Mouse (Mus musculus): ENCODE results near the gene Olfr775. TPM values are rescaled to one million over a fixed set of nuclear protein-coding genes. Genes with fewer than 3 reads are reported as not detected.

The Olfr775 gene
- not detected in 2 replicates for polyA plus RNA-seq (2012; rRNA removed)

DNA sequence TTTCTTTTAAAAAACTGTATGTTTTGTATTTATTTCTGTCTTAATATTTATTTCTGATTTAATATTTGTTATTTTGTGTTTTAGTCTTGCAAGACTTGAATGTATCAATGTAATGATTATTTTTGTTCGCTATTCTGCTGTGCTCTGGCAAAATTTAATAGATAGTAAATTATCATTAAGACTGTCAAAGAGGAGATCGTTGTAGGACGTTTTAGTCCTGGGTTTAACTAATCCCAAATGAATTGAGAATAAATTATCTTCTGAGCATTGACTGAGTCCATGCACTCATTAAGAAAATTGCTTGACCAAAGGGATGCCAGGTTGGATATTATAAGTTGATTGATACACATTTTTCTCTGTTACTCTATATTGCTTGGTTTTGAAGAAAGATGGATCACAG, at the start of gene Olfr775:
Olfr775 (plus strand) TSS at position 301 of the 400 bp plus-strand sequence.

DNA sequence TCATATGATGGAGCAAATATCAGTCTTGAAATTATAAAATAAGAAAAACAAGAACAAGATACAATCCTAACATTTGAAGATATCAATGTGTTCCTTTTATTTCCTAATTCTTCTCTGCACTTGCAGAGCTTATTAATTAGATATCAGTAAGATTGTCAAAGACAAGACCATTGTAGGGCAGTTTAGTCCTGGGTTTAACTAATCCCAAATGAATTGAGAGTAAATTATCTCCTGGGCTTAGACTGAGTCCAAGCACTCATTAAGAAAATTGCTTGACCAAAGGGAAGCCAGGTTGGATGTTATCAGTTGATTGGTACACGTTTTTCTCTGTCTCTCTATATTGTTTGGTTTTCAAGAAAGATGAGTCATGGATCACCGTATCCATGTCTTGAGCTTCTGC, 12.3 kb upstream of the Olfr775 start, which contains the start of gene Olfr774:
Olfr774 (plus strand) TSS at position 301 of the 400 bp plus-strand sequence.

DNA sequence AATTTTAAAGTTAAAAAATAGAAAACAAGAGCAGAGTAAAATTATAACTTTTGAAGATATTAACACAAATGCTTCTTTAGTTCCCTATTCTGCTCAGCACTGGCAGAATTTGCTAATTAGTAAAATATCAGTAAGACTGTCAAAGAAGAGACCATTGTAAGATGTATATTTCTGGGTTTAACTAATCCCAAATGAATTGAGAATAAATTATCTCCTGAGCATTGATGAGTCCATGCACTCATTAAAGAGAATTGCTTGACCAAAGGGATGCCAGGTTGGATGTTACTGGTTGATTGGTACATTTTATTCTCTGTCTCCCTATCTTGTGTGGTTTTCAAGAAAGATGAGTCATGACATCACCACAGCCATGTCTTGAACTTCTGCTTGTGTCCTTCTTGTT, 10.6 kb downstream of the Olfr775 start, which contains the start of gene Olfr776:
Olfr776 (plus strand) TSS at position 301 of the 400 bp plus-strand sequence.

DNA sequence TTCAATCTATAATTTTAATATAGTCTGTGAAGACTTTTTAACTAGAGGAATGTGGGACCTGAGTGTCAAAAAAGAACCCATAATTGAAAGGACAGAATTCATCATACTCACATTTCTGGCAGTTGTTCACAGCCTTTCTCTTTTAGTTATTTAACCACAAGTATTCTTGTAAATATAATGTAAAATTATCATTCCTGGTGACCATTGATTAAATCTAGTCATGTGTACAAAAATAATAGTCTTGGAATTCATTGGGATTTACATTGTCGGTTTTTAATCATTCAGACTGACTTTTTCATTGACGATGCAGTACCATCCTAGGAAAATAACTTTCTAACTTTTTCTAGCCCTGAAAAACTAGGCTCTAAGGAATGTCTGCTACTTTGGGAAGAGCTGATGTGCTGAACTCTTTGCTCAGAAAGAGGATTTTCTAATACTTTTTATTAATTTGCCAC, 22.9 kb downstream of the Olfr775 start, which contains the start of gene Olfr777:
Olfr777 (minus strand) TSS at position 405 of the 455 bp plus-strand sequence.

Other genes starting within 250 kb of the Olfr775 start
- not detected in 2 replicates for gene Olfr763, start 237.6 kb upstream of the Olfr775 start, polyA plus RNA-seq (2012; rRNA removed)
- not detected in 2 replicates for gene Olfr764-ps1, start 208.5 kb upstream of the Olfr775 start, polyA plus RNA-seq (2012; rRNA removed)
- gene Olfr765, start 198.4 kb upstream of the Olfr775 start, polyA plus RNA-seq (2012; rRNA removed): not detected in 2 replicates
- not detected in 2 replicates for gene Olfr766-ps1, start 179.4 kb upstream of the Olfr775 start, polyA plus RNA-seq (2012; rRNA removed)
- gene Olfr767, start 165.5 kb upstream of the Olfr775 start, polyA plus RNA-seq (2012; rRNA removed): not detected in 2 replicates
- not detected in 2 replicates for gene Olfr768, start 149.0 kb upstream of the Olfr775 start, polyA plus RNA-seq (2012; rRNA removed)
- gene Olfr769, start 130.6 kb upstream of the Olfr775 start, polyA plus RNA-seq (2012; rRNA removed): not detected in 2 replicates
- gene Olfr770, start 109.4 kb upstream of the Olfr775 start, polyA plus RNA-seq (2012; rRNA removed): not detected in 2 replicates
- gene Olfr771, start 83.7 kb upstream of the Olfr775 start, polyA plus RNA-seq (2012; rRNA removed): not detected in 2 replicates
- gene Olfr772, start 70.5 kb upstream of the Olfr775 start, polyA plus RNA-seq (2012; rRNA removed): not detected in 2 replicates
- not detected in 2 replicates for gene Olfr773, start 61.0 kb upstream of the Olfr775 start, polyA plus RNA-seq (2012; rRNA removed)
- gene Olfr774, start 12.2 kb upstream of the Olfr775 start, polyA plus RNA-seq (2012; rRNA removed): not detected in 2 replicates
- not detected in 2 replicates for gene Olfr776, start 10.7 kb downstream of the Olfr775 start, polyA plus RNA-seq (2012; rRNA removed)
- gene Olfr777, start 23.1 kb downstream of the Olfr775 start, polyA plus RNA-seq (2012; rRNA removed): not detected in 2 replicates
- not detected in 2 replicates for gene Olfr780, start 69.7 kb downstream of the Olfr775 start, polyA plus RNA-seq (2012; rRNA removed)
- not detected in 2 replicates for gene Olfr781, start 80.4 kb downstream of the Olfr775 start, polyA plus RNA-seq (2012; rRNA removed)
- gene Olfr782, start 100.4 kb downstream of the Olfr775 start, polyA plus RNA-seq (2012; rRNA removed): not detected in 2 replicates
- gene Olfr784, start 135.7 kb downstream of the Olfr775 start, polyA plus RNA-seq (2012; rRNA removed): 0.06 TPM in 2 replicates
- not detected in 2 replicates for gene Olfr785, start 157.0 kb downstream of the Olfr775 start, polyA plus RNA-seq (2012; rRNA removed)
- not detected in 2 replicates for gene Olfr786, start 178.9 kb downstream of the Olfr775 start, polyA plus RNA-seq (2012; rRNA removed)
- 0.01 TPM in 1 of 2 replicates, not detected in the other for gene Olfr787, start 213.4 kb downstream of the Olfr775 start, polyA plus RNA-seq (2012; rRNA removed)
- gene Olfr788, start 222.6 kb downstream of the Olfr775 start, polyA plus RNA-seq (2012; rRNA removed): not detected in 2 replicates
- not detected in 2 replicates for gene Olfr789, start 236.3 kb downstream of the Olfr775 start, polyA plus RNA-seq (2012; rRNA removed)